Mouse (Mus musculus) lung, adult 2 months (tissue): ENCODE measurements at regions not wholly inside any gene's neighbourhood (a gene's known extent, or its start where the extent isn't known, plus 50 kb on each side); places are given as distances from the start of the nearest gene placed in this dataset.

Source experiments
- CTCF ChIP-seq: fragments of 200-500 bp; IDR thresholded peaks from 2 replicates; pipeline ENCODE4 v1.5.1; 2011; ENCODE audit warnings: mild to moderate bottlenecking, low read length, control low read depth; ENCODE audit not compliant: insufficient read depth
- POLR2A ChIP-seq: fragments of 200-500 bp; IDR thresholded peaks from 2 replicates; pipeline ENCODE4 v1.6.1; 2011; ENCODE audit warnings: low read depth, mild to moderate bottlenecking, control low read depth, low read length, borderline replicate concordance; ENCODE audit errors: extremely low read depth

- TF ChIP-seq POLR2A: no peak
- no peak for TF ChIP-seq CTCF
These were observed 522.5 kb upstream of the Dab2 start for GRCm38 (mm10) chr15:5777074-5777473.
